Mouse (Mus musculus) thymus, adult 2 months (tissue): ENCODE results near the gene Tmem144.

Experiments used
- CTCF ChIP-seq: fragments of 200-500 bp; IDR thresholded peaks from 2 replicates; pipeline ENCODE4 v1.5.1; 2012; ENCODE audit warnings: mild to moderate bottlenecking, control low read depth, low read length, moderate library complexity, borderline replicate concordance; ENCODE audit not compliant: control insufficient read depth, poor library complexity, insufficient read depth; ENCODE audit errors: extremely low read depth
- POLR2A ChIP-seq: fragments of 200-500 bp; IDR thresholded peaks from 2 replicates; pipeline ENCODE4 v1.6.1; 2012; ENCODE audit warnings: mild to moderate bottlenecking, low read length, control low read depth, moderate library complexity; ENCODE audit not compliant: control insufficient read depth, poor library complexity, insufficient read depth; ENCODE audit errors: extremely low read depth

GRCm38 (mm10) chr3:79879246-79879645 lies 26.7 kb upstream of the Tmem144 start:
- no peak for TF ChIP-seq CTCF
- TF ChIP-seq POLR2A = no peak
